Mouse (Mus musculus) neural tube, embryonic 13.5 days (tissue): ENCODE measurements around the gene Ltf. TPM values are rescaled to one million over a fixed set of nuclear protein-coding genes. Genes with fewer than 3 reads are reported as not detected.

Source experiments
- ATAC-seq: fragments of 200-750 bp; cut with Nextera tagmentation; 2 replicates; pipeline ENCODE4 v1.8.0; 2017; ENCODE audit warnings: low read depth, mild to moderate bottlenecking, moderate TSS enrichment, moderate library complexity
- H3K27ac ChIP-seq: fragments of 300-500 bp; sonication (generic); replicated peaks from 2 replicates; pipeline ENCODE4 v1.5.1; 2015; ENCODE audit warnings: moderate library complexity, mild to moderate bottlenecking, inconsistent platforms
- H3K27me3 ChIP-seq: fragments of 300-500 bp; sonication (generic); 2 replicates; pipeline ENCODE4 v1.6.1; 2015; ENCODE audit warnings: mild to moderate bottlenecking, inconsistent platforms
- H3K36me3 ChIP-seq: fragments of 300-500 bp; sonication (generic); 2 replicates; pipeline ENCODE4 v1.6.1; 2015; ENCODE audit warnings: mild to moderate bottlenecking, inconsistent platforms
- H3K4me1 ChIP-seq: fragments of 300-500 bp; sonication (generic); replicated peaks from 2 replicates; pipeline ENCODE4 v1.6.1; 2015; ENCODE audit warnings: inconsistent platforms
- H3K4me2 ChIP-seq: fragments of 300-500 bp; sonication (generic); 2 replicates; pipeline ENCODE4 v1.6.1; 2015; ENCODE audit warnings: inconsistent platforms, mild to moderate bottlenecking, moderate library complexity
- H3K4me3 ChIP-seq: fragments of 300-500 bp; sonication (generic); 2 replicates; pipeline ENCODE4 v1.5.1; 2015; ENCODE audit warnings: mild to moderate bottlenecking, inconsistent platforms
- H3K9ac ChIP-seq: fragments of 300-500 bp; sonication (generic); 2 replicates; pipeline ENCODE4 v1.6.1; 2015; ENCODE audit warnings: moderate library complexity, mild to moderate bottlenecking, inconsistent platforms
- H3K9me3 ChIP-seq: fragments of 300-500 bp; sonication (generic); 2 replicates; pipeline ENCODE4 v1.6.1; 2016; ENCODE audit warnings: inconsistent platforms
- WGBS: fragments of 180-500 bp; shearing (Covaris S2); methylation state at CpG from one replicate; pipeline ENCODE4 v1.1.7; 2015; 5-methylcytosine and 5-hydroxymethylcytosine counted together
- polyA plus RNA-seq: library from polyadenylated mRNA; unstranded; fragments of >200 nt; fragmentation: Nextera tagmentation; extraction: Ambion mirVana; gene quantifications from 2 replicates; pipeline ENCODE4 v1.2.1, GENCODE M21; 2015

The Ltf gene
- polyA plus RNA-seq, 1 experiment from 2014 or later: 1.1 TPM

DNA sequence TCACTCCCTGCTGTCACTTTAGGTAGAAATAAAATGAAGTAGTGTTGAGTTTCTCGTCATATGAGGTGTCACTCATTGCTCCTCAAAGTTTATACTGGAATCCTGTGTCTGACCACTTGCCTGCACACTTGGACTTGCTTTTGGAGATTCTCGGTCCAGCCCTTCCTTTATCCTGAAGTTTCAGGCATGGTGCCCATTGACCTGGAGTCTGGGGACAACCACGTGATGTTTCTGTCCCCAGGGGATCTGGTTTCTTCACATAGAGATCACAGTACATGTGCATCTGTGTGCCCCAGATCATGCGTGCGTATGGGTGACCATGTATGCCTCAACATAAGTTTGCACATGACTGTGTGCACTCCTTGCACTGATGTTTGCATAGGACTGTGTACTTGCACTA is 23.2 kb downstream of the Ltf start:
- Histone ChIP-seq H3K4me2 (no peak overlapping the region), H3K36me3 (no peaks in the 10 kb centered on the region), H3K9me3 (no peaks in the 10 kb centered on the region), H3K4me3 (no peak overlapping the region), H3K9ac (no peak overlapping the region), H3K27ac (no peak overlapping the region), H3K4me1 (no peaks in the 10 kb centered on the region), H3K27me3 (no peaks in the 10 kb centered on the region)
- no peak for ATAC-seq
- WGBS: 90% methylated on average over 5 of the region's 5 CpGs

DNA sequence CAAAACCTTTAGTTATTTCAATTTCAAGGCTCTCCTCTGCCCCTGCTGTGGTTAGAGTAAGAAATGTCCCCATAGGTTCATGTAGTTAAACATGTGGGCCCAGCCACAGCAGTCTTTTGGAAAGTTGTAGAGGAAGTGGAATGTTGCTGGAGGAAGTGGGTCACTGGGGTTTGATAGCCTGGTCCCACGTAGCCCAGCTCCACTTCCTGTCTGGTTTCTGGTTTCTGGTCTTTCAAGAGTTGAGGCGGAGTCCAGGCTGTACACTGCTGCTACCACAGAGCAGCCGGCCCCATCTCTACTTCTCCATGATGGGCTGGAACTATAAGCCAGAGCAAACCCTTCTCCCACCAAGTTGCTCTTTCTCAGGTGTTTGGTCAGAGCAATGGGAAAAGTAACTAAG is 27.2 kb downstream of the Ltf start:
- no peaks in the 10 kb centered on the region for H3K9me3 ChIP-seq
- H3K9ac ChIP-seq: no peak overlapping the region
- no peaks in the 10 kb centered on the region for H3K4me1 ChIP-seq
- no peaks in the 10 kb centered on the region for H3K27me3 ChIP-seq
- H3K27ac ChIP-seq: no peak overlapping the region
- no peak overlapping the region for H3K4me3 ChIP-seq
- 86% methylated on average over 3 of the region's 3 CpGs for WGBS
- H3K4me2 ChIP-seq: no peak overlapping the region
- no peaks in the 10 kb centered on the region for H3K36me3 ChIP-seq
- no peak for ATAC-seq

DNA sequence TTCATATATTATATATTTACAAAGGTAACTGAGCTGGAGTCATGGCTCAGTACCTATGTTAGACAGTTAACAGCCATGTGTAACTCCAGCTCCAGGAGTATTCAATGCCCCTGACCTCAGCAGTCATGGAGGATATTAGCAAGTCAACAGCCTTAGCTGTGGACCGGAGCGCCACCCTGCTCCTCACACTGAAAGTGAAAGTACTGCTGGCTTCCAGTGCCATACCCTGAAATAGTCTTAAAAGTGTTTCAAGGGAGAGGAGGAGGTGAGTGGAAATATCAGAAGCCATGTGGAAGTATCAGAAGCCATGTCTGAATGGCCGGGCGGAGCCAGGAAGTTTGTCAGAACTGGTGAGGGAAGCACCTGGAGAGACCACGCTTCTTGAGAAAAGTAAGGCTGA is 28.2 kb downstream of the Ltf start:
- WGBS: 95% methylated on average over 5 of the region's 5 CpGs
- ATAC-seq: no peak
- no peak overlapping the region for H3K9ac ChIP-seq

DNA sequence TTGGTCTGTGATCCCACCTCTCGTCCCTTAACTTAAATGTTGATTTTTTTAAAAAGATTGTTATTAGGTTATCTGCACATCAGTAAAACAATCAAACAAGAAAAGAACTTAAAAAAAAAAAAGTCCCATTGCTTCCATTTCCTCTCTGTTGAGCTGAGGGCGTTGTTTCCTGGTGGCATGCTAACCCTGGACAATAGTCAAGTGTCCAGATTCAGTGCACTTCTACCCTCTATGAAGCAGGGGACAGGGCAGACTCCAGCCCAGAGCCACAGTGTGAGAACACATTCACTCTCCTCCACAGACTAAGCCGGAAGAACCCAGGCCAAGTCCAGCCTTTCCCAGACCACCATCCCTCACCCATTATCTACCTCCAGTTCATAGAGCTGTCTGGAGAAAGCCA is 29.4 kb downstream of the Ltf start:
- 83% methylated on average over 3 of the region's 3 CpGs for WGBS
- no peaks in the 10 kb centered on the region for H3K9me3 ChIP-seq
- no peaks in the 10 kb centered on the region for H3K27me3 ChIP-seq
- no peak for ATAC-seq
- H3K4me2 ChIP-seq: no peak overlapping the region
- H3K36me3 ChIP-seq: no peaks in the 10 kb centered on the region
- H3K4me3 ChIP-seq: no peak overlapping the region
- no peak overlapping the region for H3K9ac ChIP-seq
- H3K27ac ChIP-seq: no peak overlapping the region
- H3K4me1 ChIP-seq: no peaks in the 10 kb centered on the region

More for the DNA sequence above, 28.2 kb downstream of the Ltf start:
- Histone ChIP-seq H3K9me3 (no peaks in the 10 kb centered on the region), H3K4me2 (no peak overlapping the region), H3K36me3 (no peaks in the 10 kb centered on the region), H3K27me3 (no peaks in the 10 kb centered on the region), H3K4me3 (no peak overlapping the region), H3K4me1 (no peaks in the 10 kb centered on the region), H3K27ac (no peak overlapping the region)

DNA sequence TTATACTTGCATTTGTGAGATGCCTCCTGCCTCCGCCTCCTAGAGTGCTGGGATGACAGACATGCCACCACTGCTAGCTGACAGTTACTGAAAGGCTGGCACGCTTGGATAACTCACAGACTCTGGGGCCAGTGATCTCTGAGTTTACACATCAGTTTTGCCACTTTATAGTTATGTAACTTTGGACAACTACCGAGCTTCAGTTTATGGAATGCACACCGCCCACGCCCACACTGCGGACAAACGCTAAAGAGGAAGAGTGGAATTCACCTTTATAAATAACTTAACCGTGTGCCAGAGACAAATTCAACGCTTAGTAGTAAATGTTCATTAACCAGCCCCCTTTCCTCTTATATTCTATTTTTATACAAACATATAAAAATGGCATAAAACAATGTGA is 35.9 kb downstream of the Ltf start:
- Histone ChIP-seq H3K4me2 (no peak overlapping the region), H3K4me3 (no peak overlapping the region), H3K9me3 (no peaks in the 10 kb centered on the region), H3K36me3 (no peaks in the 10 kb centered on the region), H3K9ac (no peak overlapping the region), H3K27ac (no peak overlapping the region), H3K4me1 (no peaks in the 10 kb centered on the region), H3K27me3 (no peaks in the 10 kb centered on the region)
- no peak for ATAC-seq
- 90% methylated on average over 9 of the region's 9 CpGs for WGBS

DNA sequence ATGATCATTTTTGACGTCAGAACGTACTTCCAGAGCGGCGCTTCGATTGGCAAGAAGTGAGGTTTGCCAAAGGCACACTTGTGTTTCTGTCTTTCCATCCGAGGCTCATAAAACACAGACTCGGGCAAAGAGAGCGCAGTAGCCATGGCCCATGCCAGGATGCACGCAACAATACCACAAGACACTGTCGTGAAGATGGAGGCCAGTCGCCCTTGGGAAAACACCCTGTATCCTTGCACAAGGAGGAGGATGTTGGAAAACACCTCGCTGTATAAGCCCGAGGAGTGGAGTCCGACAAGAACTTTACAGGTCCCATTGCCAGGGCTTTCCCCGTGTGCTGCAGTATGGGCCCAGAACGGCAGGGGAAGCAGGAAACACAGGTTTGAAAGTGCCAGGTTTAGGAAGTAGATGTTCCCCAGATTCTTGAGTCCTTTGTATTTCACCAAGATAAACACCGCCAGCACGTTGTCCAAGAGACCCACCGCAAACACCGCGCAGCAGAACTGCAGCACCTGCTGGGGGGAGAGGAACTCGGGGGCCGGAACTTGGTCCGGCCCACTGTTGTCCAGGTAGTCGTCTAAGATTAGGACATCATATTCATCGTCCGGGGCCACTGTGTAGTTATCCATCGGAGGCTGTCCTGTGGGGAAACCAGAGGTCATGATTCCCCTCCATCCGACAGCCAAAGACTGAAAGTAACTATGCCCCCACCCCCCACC is 36.9 kb downstream of the Ltf start:
- Histone ChIP-seq H3K27me3 (no peaks in the 10 kb centered on the region), H3K9ac (no peak overlapping the region), H3K36me3 (no peaks in the 10 kb centered on the region), H3K9me3 (no peaks in the 10 kb centered on the region), H3K4me1 (no peaks in the 10 kb centered on the region), H3K4me3 (peak overlapping the region; percentile 20), H3K27ac (no peak overlapping the region), H3K4me2 (peak overlapping the region; percentile 46)
- 80% methylated on average over 29 of the region's 29 CpGs for WGBS
- no peak for ATAC-seq

DNA sequence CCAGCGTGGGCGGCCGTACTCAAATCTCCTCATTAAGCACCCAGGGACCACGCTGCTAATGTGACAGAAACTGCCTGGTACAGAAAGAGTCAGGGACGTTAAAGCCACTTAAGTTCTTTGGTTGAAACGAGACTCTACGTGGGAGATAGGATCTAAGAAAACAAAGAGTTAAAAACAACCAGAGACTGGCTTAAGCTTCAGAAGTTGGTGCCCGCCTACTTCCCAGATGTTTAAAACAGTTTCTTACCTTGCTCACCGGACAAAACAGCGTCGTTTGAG is 37.4 kb downstream of the Ltf start:
- 48% methylated on average over 11 of the region's 11 CpGs for WGBS
- ATAC-seq: no peak
- Histone ChIP-seq H3K36me3 (no peaks in the 10 kb centered on the region), H3K4me1 (no peaks in the 10 kb centered on the region), H3K4me2 (peak overlapping the region; percentile 46), H3K4me3 (peak overlapping the region; percentile 20), H3K27ac (no peak overlapping the region), H3K27me3 (no peaks in the 10 kb centered on the region), H3K9me3 (no peaks in the 10 kb centered on the region), H3K9ac (no peak overlapping the region)

DNA sequence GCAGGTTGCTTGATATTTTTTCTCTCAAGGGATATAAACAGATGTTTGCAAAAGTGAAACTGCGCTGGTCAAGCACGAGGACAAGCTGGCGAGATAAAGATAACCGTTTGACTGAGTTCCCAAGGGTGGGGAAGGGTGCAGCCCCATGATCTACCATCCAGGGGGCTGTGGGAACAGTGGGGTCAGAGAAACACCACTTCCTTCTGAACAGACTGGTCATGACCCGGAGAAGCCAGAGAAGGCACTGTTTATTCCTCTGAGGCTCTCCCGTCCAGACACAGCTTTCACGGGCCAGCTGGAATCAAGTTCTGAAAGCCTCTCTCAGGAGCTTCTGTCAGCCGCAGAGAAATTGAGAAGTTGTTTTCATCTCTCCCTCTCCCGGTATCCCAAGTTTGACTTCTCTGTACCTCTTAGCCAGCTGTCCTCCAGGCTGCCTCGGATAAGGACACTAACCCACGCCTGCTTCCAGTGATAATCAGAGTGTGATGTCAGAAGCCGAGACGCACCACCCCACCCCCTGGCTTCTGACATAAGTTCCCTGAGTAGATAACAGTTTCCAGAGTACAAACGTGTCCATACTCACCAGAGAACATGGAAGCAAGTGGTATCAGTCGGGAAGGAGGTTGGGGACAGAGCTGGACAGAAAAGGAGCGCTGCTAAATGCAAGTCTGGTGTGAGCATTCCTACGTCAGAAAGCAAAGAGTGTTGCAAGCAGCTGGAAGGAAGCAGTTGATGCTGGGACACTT is 37.9 kb downstream of the Ltf start, which contains the start of gene Ccrl2:
Ccrl2 (minus strand) TSS at position 722 of the 746 bp plus-strand sequence.
- Histone ChIP-seq H3K4me1 (no peaks in the 10 kb centered on the region), H3K27ac (no peak within 1 kb of the TSS), H3K9me3 (no peaks in the 10 kb centered on the region), H3K4me3 (peak within 1 kb of the TSS; percentile 20), H3K36me3 (no peaks in the 10 kb centered on the region), H3K4me2 (peak within 1 kb of the TSS; percentile 46), H3K27me3 (no peaks in the 10 kb centered on the region), H3K9ac (0 out of 2 replicates have a peak within 1 kb of the TSS, but pooled peaks have one; percentile 26)
- ATAC-seq: no peak
- 63% methylated on average over 17 of the region's 17 CpGs for WGBS

DNA sequence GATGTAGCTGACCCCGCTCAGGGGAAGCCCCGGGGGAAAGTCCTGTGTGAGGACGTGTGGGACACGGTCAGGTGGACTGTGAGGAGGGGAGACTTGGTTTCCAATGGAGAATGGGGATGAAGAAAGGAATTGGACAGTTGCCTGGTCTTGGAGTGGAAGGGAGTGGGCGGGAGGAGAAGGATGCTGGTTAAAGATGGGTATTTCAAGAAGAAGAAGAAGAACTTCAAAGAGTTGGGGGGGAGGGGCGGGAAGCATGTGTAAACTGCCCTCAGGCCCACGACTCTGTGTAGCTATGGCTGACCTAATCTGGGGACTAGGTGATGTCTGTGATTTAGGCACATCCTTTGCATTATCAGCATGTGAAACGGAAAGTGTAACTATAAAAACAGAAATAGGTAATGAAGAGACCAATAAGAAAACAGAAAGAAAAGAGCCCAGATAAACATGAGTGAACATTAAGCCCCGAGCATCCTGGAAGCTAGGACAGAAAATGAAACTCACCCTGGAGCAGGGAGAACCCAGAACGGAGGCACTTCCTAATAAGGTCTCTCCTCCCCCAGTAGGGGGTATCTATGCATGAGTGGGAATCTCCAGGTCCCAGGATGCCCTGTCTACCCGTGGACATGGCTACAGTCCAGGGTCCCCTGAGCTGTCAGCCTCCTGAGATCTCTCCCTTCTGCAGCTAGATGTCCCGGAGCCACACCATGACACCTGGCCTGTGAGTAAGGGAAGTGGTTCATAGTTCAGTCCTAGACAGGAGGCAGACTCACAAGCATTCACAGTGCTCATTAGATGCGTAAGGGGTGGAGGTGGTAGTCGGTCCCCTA is 38.7 kb downstream of the Ltf start:
- Histone ChIP-seq H3K4me2 (peak overlapping the region; percentile 46; the same call in 1 of the 2 replicates), H3K27me3 (no peaks in the 10 kb centered on the region), H3K4me1 (no peaks in the 10 kb centered on the region), H3K27ac (no peak overlapping the region), H3K36me3 (no peaks in the 10 kb centered on the region), H3K4me3 (no peak overlapping the region), H3K9me3 (no peaks in the 10 kb centered on the region), H3K9ac (no peak overlapping the region)
- ATAC-seq: no peak
- 72% methylated on average over 14 of the region's 14 CpGs for WGBS

DNA sequence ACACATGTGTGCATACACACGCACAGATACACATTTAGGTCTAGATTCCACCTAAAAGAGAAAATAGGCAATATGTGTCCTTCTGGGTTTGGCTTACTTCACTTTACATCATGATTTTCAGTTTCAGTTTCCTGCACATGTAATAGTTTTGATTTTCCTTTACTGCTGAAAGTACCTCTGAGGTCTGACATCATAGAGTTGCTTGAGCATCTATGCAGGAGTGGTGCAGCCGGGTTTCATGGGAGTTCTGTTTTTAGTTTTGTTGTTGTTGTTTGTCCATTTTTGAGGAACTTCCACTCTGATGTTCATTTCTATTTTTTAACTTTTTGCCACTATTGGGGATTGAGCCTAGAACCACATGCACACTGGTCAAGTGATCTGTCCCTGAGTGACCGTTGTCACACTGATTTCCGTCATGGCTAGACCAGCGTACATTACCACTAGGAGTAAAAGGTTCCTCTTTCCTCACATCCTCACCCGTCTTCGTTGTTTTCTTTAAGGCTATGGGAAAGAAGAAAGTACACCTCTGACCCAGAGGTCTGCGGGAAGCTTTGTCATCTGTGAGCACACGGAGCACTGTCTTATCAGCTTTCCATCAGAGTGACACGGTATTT is 40.0 kb downstream of the Ltf start:
- H3K4me1 ChIP-seq: no peaks in the 10 kb centered on the region
- no peaks in the 10 kb centered on the region for H3K9me3 ChIP-seq
- no peak overlapping the region for H3K4me2 ChIP-seq
- no peaks in the 10 kb centered on the region for H3K27me3 ChIP-seq
- 81% methylated on average over 10 of the region's 10 CpGs for WGBS
- no peaks in the 10 kb centered on the region for H3K36me3 ChIP-seq
- no peak overlapping the region for H3K4me3 ChIP-seq
- H3K27ac ChIP-seq: no peak overlapping the region
- H3K9ac ChIP-seq: no peak overlapping the region
- no peak for ATAC-seq

DNA sequence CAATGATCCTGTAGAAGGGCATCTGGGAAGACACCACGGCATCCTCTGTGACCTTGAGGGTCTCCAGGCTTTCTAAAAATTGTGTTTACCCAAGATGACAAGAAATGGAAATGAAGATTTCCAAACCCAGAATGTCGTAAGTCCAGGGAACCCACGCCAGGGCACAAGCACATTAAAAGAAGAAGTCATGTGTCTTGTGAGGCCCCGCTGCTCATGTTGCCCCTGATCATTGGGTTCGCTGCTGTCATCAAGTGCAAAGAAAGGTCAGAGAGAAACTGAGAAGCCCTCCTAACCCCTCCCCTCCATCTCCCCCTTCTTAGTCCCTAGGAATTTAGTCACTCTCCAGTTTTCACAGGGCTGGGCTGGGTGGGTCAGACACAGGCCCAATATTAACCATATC is 43.8 kb downstream of the Ltf start:
- H3K36me3 ChIP-seq: no peaks in the 10 kb centered on the region
- no peaks in the 10 kb centered on the region for H3K27me3 ChIP-seq
- H3K4me1 ChIP-seq: no peaks in the 10 kb centered on the region
- no peak overlapping the region for H3K27ac ChIP-seq
- H3K9me3 ChIP-seq: no peaks in the 10 kb centered on the region
- no peak for ATAC-seq
- no peak overlapping the region for H3K9ac ChIP-seq
- 82% methylated on average over 5 of the region's 5 CpGs for WGBS
- H3K4me2 ChIP-seq: no peak overlapping the region
- H3K4me3 ChIP-seq: no peak overlapping the region

DNA sequence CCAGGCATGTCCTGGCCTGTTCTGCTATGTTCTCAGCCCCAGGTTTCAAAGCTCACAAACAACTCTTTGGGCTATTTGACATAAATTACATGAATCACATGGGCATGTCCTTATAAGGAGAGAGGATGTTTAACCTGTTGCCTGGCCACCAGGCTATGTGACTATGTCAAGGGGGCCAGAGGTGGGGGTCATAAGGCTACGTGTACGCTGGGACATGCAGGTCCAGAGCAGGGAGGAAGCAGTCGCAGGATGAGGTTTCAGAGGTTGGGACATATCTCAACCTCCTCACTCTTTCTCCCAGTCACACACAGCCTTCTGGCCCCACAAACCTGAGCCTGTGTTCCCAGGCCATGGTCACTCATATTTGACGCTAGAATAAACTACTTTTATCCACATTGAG is 48.0 kb downstream of the Ltf start:
- Histone ChIP-seq H3K4me2 (no peak overlapping the region), H3K4me1 (peaks cover 6% of the 10 kb centered on the region; the same call in 1 of the 2 replicates), H3K9me3 (no peaks in the 10 kb centered on the region), H3K27me3 (no peaks in the 10 kb centered on the region), H3K36me3 (no peaks in the 10 kb centered on the region), H3K4me3 (no peak overlapping the region), H3K27ac (no peak overlapping the region), H3K9ac (no peak overlapping the region)
- no peak for ATAC-seq
- 90% methylated on average over 4 of the region's 4 CpGs for WGBS
